Mouse (Mus musculus) adrenal gland, adult (tissue): ENCODE results near the gene Surf4.
A peak's percentile ranks its signal among the peaks of the same experiment; 100 is the strongest.

Experiments
- DNase-seq, 2 experiments: peaks; one replicate each; pipeline ENCODE4 v3.0.0; 2022 to 2023; ENCODE audit warnings: low spot score in 1 of 2; ENCODE audit not compliant: inconsistent age in 2 of 2

Surf4 gene

GRCm38 (mm10) chr2:26932473-26933303 lies 1.0 kb downstream of the Surf4 start:
- DNase-seq = peak in 1 of 2 experiments; percentile 68

- peak; percentile 75 to 93 for DNase-seq
Measured at GRCm38 (mm10) chr2:26930390-26930789, 3.3 kb downstream of the Surf4 start.

GRCm38 (mm10) chr2:26927745-26928476 lies 5.8 kb downstream of the Surf4 start:
- peak in 1 of 2 experiments; percentile 45 for DNase-seq

- peak; percentile 75 to 86 for DNase-seq
Measured at GRCm38 (mm10) chr2:26921784-26922183, 11.9 kb downstream of the Surf4 start.

- peak in 1 of 2 experiments; percentile 53 for DNase-seq
Measured at GRCm38 (mm10) chr2:26920190-26920855, 13.4 kb downstream of the Surf4 start.

- peak; percentile 59 to 78 for DNase-seq
Measured at GRCm38 (mm10) chr2:26919684-26920083, 14.0 kb downstream of the Surf4 start.

GRCm38 (mm10) chr2:26916738-26917137 lies 17.0 kb downstream of the Surf4 start:
- no peak for DNase-seq

- peak; percentile 89 to 96 for DNase-seq
Measured at GRCm38 (mm10) chr2:26915927-26916728, 17.6 kb downstream of the Surf4 start, which contains the start of the genes Surf2 and Surf1. Gene Surf2, plus strand, starts transcription at chr2:26916367. Gene Surf1, minus strand, starts transcription at chr2:26916530.

- peak in 1 of 2 experiments; percentile 27 for DNase-seq
Measured at GRCm38 (mm10) chr2:26914148-26914941, 19.4 kb downstream of the Surf4 start.

GRCm38 (mm10) chr2:26913416-26914147 lies 20.1 kb downstream of the Surf4 start:
- peak in 1 of 2 experiments; percentile 34 for DNase-seq

GRCm38 (mm10) chr2:26912253-26912770 lies 21.4 kb downstream of the Surf4 start:
- DNase-seq = peak in 1 of 2 experiments; percentile 55

- DNase-seq = peak in 1 of 2 experiments; percentile 76
Measured at GRCm38 (mm10) chr2:26910994-26911765, 22.5 kb downstream of the Surf4 start.

GRCm38 (mm10) chr2:26910124-26910993 lies 23.4 kb downstream of the Surf4 start, which contains the start of the genes Med22 and Rpl7a:
Gene Med22, minus strand, starts transcription at chr2:26910677.
Gene Rpl7a, plus strand, starts transcription at chr2:26910764.
- DNase-seq = peak; percentile 99 to 100

GRCm38 (mm10) chr2:26909387-26909784 lies 24.3 kb downstream of the Surf4 start:
- peak in 1 of 2 experiments; percentile 38 for DNase-seq

- peak; percentile 15 to 50 for DNase-seq
Measured at GRCm38 (mm10) chr2:26908710-26909386, 24.9 kb downstream of the Surf4 start.

GRCm38 (mm10) chr2:26907109-26907508 lies 26.6 kb downstream of the Surf4 start:
- DNase-seq = peak; percentile 69 to 83
